Mouse (Mus musculus): ENCODE results near the gene Lgr6.

DNA sequence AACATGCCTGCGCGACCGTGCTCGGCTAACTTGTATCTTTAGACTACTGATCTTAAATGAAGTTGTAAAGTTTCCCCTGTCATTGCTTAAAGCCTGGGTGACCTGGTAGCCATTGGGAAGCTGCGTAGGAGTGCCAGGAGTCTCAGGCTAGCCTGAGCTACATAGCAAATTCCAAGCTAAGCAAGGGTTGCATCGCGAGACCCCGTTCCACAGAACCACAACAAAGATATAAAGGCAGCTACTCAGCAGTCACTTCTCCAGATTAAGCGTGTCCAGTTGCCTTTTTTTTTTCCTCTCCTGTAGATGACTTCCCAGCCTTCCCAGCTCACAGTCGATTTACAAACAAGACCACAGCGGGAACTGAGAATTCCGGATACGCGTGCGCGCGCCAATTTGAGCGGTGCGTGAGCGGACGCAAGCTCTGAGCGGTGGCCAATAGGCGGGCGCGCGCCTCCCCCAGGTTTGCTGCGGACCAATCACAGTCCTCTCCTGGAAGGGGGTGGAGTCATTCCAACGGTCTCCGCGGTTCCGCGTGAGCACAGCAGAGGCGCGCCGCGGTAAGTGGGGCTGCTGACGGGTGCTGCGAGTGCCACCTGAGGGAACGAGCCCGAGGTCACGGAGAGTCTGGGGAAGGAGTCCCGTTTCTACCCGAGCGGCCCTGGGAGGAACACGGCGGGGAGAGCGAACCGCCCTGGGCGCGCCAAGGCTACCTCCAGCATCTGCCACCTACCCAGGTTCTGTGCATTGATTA, 142.8 kb downstream of the Lgr6 start, which contains the start of gene Ube2t:
- TF ChIP-seq CTCF (IDR thresholded peaks at IDR 0.05; ENCODE audit: borderline replicate concordance, insufficient read depth, low read length) (no peak), POLR2A (IDR thresholded peaks at IDR 0.05; ENCODE audit: low read depth, low read length) (peak; percentile 80)

Data from embryonic fibroblast, embryonic 13.5 days (primary cell).